Mouse (Mus musculus) layer of hippocampus, postnatal 14 days (tissue): ENCODE measurements around the gene Foxn1. TPM values are rescaled to one million over a fixed set of nuclear protein-coding genes. Genes with fewer than 3 reads are reported as not detected.

ENCODE experiments used
- DNase-seq, 2 experiments: peaks; one replicate each; pipeline ENCODE4 v3.0.0; 2021 to 2022; ENCODE audit warnings: low spot score in 2 of 2, mixed read lengths in 1 of 2
- total RNA-seq, 2 experiments: library from RNA; stranded (reverse); gene quantifications; 2 replicates each; pipeline ENCODE4 v1.2.3; 2021

The Foxn1 gene
- total RNA-seq, 2 experiments from 2014 or later = not detected

GRCm38 (mm10) chr11:78360125-78360788, 26.1 kb downstream of the Foxn1 start:
- DNase-seq = peak; percentile 68 to 79

GRCm38 (mm10) chr11:78358330-78359007, 27.9 kb downstream of the Foxn1 start:
- DNase-seq = peak in 1 of 2 experiments; percentile 45

DNA sequence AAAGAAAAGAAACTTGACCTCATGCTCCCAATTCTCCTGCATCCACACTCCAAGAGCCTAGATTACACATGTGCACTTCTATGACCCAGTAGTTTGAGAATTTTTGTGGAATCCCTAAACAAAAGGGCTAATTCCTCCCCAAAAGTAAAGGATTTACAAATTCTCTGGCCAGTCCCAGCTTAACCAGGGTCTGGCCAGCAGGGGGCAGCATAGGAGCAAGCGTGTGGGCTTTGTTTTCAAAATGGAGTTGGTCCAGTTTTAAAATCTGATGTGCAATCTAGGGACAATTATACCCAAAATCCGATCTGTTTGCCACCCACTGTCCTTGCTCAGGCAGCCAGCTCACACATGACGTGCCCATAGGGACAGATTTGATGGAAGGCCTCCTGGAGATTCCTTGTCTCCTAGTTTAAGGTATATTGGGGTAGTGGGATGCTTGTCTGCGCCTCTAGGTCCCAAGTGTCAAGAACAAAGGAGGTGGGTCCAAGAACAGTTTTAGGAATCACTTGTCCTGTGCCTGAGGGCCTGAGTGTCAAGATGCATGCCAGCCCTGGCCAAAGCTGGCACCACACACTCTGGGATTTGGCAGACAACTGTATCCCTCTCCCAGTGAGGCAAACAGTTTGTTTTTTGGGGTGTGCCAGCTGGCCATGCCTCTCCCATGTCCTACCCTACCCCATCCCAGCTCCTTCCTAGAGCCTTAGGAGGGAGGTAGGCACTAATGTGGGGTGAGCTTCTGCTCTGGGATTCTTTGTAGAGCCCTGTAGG, 30.7 kb downstream of the Foxn1 start:
- peak; percentile 50 to 75 for DNase-seq

DNA sequence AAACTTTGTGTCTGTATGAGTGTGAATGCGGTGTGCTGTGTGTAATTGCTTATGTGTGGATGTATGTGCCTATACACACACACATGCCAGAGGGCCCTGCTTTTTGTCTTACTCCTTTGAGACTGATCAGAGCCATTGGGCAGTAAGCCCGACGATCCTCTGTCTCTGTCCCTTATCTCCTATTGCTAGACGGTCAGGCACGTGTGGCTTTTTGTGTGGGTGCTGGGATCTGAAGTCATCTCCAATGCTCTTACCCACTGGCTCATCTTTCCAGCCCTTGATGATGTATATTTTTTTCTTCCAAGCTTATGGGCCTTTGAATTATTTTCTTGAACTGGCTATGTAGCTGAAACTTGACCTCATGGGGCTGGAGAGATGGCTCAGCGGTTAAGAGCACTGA, 31.5 kb downstream of the Foxn1 start:
- no peak for DNase-seq

DNA sequence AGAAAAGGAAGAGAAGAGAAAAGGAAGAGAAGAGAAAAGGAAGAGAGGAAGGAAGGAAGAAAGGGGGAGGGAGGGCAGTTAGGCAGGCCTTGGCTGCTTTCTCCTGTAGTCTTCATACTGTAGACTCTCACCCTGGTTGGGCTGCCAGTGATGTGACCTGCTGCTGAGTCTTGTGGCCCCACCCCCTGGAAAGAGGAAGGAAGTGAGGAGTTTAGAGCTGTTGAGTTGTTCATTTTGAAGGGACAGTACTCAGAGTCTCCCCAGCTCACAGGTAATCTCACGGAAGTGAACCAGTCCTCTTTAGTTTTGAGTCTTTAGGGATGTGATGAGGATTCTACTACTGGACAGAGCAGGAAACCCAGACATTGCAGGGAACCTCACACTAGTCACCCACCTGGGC, 33.3 kb downstream of the Foxn1 start:
- DNase-seq = no peak

DNA sequence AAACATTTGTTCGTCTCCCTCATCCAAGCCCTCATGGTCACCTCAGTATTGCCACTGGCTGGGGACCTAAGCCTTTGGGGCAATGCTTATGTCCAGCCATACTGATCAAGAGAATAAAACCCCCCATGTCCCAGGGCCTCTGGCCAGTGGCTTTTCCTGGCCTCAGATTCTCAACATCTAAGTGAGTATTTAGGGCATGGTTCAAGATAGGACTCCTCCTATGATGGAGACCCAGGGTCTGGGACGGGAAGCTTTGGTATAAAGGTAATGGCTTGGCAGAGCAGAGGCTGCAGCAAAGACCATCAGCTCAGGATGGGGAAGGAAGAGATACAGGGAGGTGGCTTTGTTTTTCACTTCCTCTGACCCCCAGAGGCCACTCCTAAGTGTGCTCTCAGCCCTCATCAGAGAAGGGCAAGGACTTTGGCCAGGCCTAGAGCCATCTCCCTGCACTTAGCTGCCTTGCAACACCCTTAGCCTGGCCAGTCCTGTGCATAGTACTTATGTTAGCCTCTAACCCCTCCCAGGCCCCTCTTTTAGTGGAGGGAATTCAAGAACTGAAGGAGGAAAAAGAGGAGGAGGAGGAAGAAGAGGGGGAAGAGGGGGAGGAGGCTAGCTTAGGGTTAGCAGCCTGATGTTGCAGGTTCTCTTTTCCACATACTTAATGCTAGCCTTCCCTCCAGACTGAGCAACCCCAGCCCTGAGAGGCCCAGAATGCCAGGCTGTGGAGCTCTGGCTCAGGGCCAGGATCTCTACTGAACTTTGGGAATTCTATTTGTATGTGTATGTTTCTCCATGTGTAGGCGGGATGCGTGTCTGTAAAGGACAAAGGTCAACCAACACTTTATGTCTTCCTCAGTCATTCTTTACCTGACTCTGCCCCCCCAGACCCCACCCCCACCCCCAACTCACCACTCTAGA, 36.7 kb downstream of the Foxn1 start:
- no peak for DNase-seq

- no peak for DNase-seq
These were observed 37.9 kb downstream of the Foxn1 start for GRCm38 (mm10) chr11:78348474-78348873.

DNA sequence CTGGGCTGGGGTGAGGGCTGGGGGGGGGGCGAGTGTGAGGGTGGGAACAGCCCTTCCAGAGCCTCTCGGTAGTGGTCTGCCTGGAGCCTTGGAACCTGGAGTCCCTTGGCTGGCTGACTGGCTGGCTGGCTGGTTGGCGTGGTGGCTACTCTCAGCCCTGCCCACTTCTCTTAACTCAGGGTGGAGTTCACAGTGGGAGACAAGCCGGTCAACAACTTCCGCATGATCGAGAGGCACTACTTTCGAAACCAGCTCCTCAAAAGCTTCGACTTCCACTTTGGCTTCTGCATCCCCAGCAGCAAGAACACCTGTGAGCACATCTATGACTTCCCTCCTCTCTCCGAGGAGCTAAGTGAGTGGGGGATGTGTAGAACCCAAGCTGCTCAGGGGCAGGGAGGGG, 38.5 kb downstream of the Foxn1 start:
- DNase-seq = no peak

DNA sequence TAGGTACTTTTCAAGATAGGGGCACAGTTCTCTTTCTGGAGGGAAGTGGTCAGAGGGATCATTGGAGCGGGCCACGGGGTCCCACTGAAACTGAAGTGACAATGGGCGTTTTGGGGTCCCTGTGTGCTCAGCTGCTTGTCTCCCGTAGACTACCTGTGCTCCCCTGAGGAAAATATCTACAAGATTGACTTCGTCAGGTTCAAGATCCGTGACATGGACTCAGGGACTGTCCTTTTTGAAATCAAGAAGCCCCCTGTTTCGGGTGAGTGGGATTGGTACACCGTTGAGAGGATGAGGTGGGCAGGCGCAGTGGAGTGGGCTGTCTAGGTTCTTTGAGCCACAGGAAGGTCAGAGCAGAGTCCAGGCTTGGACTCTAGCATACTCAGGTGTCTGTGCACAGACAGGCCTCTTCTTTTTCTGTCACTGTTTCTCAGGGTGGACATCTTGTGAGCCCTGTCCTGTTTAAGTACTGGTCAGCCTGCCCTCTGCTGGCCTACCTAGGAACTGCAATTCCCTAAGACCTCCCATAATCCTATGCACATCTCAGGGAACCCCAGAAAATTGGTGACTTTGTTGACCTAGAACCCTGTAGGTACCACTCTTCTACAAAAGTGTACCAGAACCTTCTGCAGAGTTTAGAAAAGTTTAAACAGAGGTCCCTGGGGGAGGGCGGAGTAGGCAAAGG, 39.1 kb downstream of the Foxn1 start:
- DNase-seq = peak; percentile 60 to 66

GRCm38 (mm10) chr11:78346326-78347069, 39.9 kb downstream of the Foxn1 start:
- no peak for DNase-seq

GRCm38 (mm10) chr11:78345801-78346200, 40.6 kb downstream of the Foxn1 start:
- DNase-seq = no peak

DNA sequence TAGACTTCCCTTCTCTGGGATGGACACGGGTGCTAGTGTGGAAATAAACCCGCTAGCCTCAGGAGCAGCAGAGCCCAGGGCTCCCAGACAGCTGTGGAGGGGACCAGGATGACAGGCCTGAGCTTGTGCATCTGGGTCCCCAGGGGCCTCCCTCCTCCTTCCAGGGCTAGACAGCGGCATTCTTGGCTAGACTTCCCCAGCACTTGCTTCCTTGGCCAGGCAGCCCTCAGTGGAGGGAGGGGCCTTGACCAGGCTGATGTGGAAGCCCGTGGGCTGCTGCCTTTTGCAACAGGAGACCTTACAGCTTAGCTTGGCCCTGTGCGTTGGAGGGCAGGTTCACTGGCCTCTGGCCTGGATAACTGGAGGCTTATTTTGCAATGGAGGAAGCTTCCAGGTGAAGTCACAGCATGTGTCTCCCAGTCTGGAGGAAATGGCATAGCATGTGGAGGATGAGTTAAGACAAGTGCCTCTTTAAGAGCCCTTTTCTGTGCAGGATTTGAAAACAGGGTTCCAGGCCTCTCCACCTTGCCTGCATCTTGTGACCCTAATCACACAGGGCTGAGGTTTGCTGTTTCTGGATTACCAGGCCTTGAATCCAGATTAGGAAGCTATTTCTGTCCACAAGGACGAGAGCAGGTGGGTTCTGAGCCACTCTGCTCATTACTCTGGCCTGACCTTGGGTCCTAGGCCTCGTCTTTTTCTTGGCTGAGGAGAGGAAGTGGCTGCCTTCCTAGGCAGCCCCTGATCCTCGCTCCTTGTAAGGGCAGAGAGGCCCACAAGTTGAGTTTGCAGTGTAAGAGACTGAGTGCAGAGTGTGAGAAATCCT, 41.3 kb downstream of the Foxn1 start:
- DNase-seq = no peak

- no peak for DNase-seq
These were observed 41.9 kb downstream of the Foxn1 start for GRCm38 (mm10) chr11:78344328-78344889.

GRCm38 (mm10) chr11:78343381-78344327, 42.7 kb downstream of the Foxn1 start, which contains the start of gene Unc119:
TSS of gene Unc119 (plus strand) at chr11:78343482.
- peak; percentile 59 to 73 for DNase-seq

- DNase-seq = no peak
These were observed 44.7 kb downstream of the Foxn1 start for GRCm38 (mm10) chr11:78341702-78342101.

- DNase-seq = no peak
These were observed 49.3 kb downstream of the Foxn1 start for GRCm38 (mm10) chr11:78337040-78337439.

DNA sequence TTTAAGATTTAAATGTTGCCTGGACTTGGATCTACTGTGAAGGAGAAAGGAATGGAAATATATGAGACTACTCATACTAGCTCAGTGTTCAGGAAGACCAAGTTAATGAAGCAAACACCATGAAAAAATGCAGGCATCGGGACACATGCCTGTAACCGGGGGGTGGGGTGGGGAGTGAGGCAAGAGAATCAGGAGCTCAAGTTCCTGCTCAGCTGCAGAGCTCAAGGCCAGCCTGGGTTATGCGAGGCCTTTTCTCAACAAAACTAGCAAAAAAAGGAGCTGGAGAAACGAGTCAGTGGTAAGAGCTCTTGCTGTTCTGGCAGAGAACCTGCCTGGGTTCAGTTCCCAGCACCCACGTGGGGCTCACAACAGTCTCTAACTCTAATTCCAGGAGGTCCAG, 52.4 kb downstream of the Foxn1 start:
- no peak for DNase-seq
